Mouse (Mus musculus) CH12.LX (cell line): ENCODE measurements around the gene Akr1b3. TPM values are rescaled to one million over a fixed set of nuclear protein-coding genes. Genes with fewer than 3 reads are reported as not detected.

Experiments
- DNase-seq: peaks from one replicate; pipeline ENCODE4 v3.0.0-alpha.2; 2013; ENCODE audit errors: extremely low read depth
- H3K27ac ChIP-seq: 2 replicates; pipeline ENCODE4 v1.5.1; 2012; ENCODE audit warnings: low read depth, mild to moderate bottlenecking, control low read depth, moderate library complexity; ENCODE audit not compliant: insufficient read depth
- H3K27me3 ChIP-seq: replicated peaks from 2 replicates; pipeline ENCODE3; 2012; ENCODE audit warnings: inconsistent platforms
- H3K36me3 ChIP-seq, 2 experiments: replicated peaks in 1 of 2; 2 replicates each; pipeline versions ENCODE3 to v1.6.1; 2012; ENCODE audit warnings: inconsistent platforms in 1 of 2, low read length in 1 of 2, mild to moderate bottlenecking in 1 of 2, mixed read lengths in 1 of 2, moderate library complexity in 1 of 2; ENCODE audit not compliant: control insufficient read depth in 1 of 2, insufficient read depth in 1 of 2
- H3K4me1 ChIP-seq, 2 experiments: 2 replicates each; pipeline ENCODE4 v1.6.1; 2012; ENCODE audit warnings: inconsistent platforms in 1 of 2, moderate library complexity in 1 of 2; ENCODE audit not compliant: insufficient read depth in 2 of 2, control insufficient read depth in 1 of 2
- H3K4me2 ChIP-seq: 2 replicates; pipeline ENCODE4 v1.6.1; 2012; ENCODE audit warnings: low read depth, mild to moderate bottlenecking, control low read depth; ENCODE audit not compliant: poor library complexity, insufficient read depth, severe bottlenecking
- H3K4me3 ChIP-seq, 3 experiments: fragments of 150-350 bp in 1 of 3; sonication (generic) in 1 of 3; replicated peaks in 1 of 3; 2 replicates each; pipeline versions ENCODE3 to v1.5.1; 2011 to 2012; ENCODE audit warnings: low read depth in 2 of 3, low read length in 2 of 3, mild to moderate bottlenecking in 2 of 3, moderate library complexity in 2 of 3, control low read depth in 1 of 3, improper control_type of control experiment in 1 of 3, inconsistent platforms in 1 of 3, mixed read lengths in 1 of 3; ENCODE audit not compliant: poor library complexity in 1 of 3
- H3K79me2 ChIP-seq: replicated peaks from 2 replicates; pipeline ENCODE4 v1.6.1; 2012; ENCODE audit warnings: mild to moderate bottlenecking, moderate library complexity; ENCODE audit not compliant: control insufficient read depth, poor library complexity, insufficient read depth, severe bottlenecking; ENCODE audit errors: extremely low read depth
- H3K9ac ChIP-seq: 2 replicates; pipeline ENCODE4 v1.6.1; 2012; ENCODE audit warnings: low read depth, mild to moderate bottlenecking, control low read depth, moderate library complexity; ENCODE audit not compliant: insufficient read depth
- H3K9me3 ChIP-seq: replicated peaks from 2 replicates; pipeline ENCODE3; 2012; ENCODE audit warnings: low read length, inconsistent platforms, mixed read lengths
- CHD1 ChIP-seq: IDR thresholded peaks from 2 replicates; pipeline ENCODE4 v1.6.1; 2012; ENCODE audit warnings: low read depth, low read length, improper control_type of control experiment, inconsistent platforms
- E2F4 ChIP-seq: IDR thresholded peaks from 2 replicates; pipeline ENCODE4 v1.6.1; 2011; ENCODE audit warnings: low read depth, low read length, improper control_type of control experiment; ENCODE audit not compliant: insufficient replicate concordance
- ELF1 ChIP-seq: IDR thresholded peaks from 2 replicates; pipeline ENCODE4 v1.6.1; 2014; ENCODE audit warnings: low read depth, mild to moderate bottlenecking, inconsistent platforms, low read length, improper control_type of control experiment
- HCFC1 ChIP-seq: IDR thresholded peaks from 2 replicates; pipeline ENCODE4 v1.6.1; 2012; ENCODE audit warnings: low read depth, mild to moderate bottlenecking, inconsistent platforms, low read length, improper control_type of control experiment
- JUND ChIP-seq: conservative IDR thresholded peaks from 2 replicates; pipeline ENCODE4 v1.6.1; 2011; ENCODE audit warnings: low read depth, low read length, improper control_type of control experiment
- NELFE ChIP-seq: IDR thresholded peaks from 2 replicates; pipeline ENCODE4 v1.6.1; 2011; ENCODE audit warnings: low read depth, low read length, improper control_type of control experiment
- PAX5 ChIP-seq: IDR thresholded peaks from 2 replicates; pipeline ENCODE4 v1.6.1; 2012; ENCODE audit warnings: low read length, inconsistent platforms, mixed read lengths
- RAD21 ChIP-seq: IDR thresholded peaks from 2 replicates; pipeline ENCODE4 v1.6.1; 2011; ENCODE audit warnings: low read depth, mild to moderate bottlenecking, low read length, improper control_type of control experiment, moderate library complexity
- SMC3 ChIP-seq: IDR thresholded peaks from 2 replicates; pipeline ENCODE4 v1.6.1; 2011; ENCODE audit warnings: low read depth, low read length, improper control_type of control experiment
- UBTF ChIP-seq: IDR thresholded peaks from 2 replicates; pipeline ENCODE4 v1.6.1; 2012; ENCODE audit warnings: low read depth, mild to moderate bottlenecking, inconsistent platforms, low read length, improper control_type of control experiment, moderate library complexity
- ZC3H11A ChIP-seq: IDR thresholded peaks from 2 replicates; pipeline ENCODE4 v1.6.1; 2012; ENCODE audit warnings: low read depth, mild to moderate bottlenecking, inconsistent platforms, low read length, improper control_type of control experiment
- ZMIZ1 ChIP-seq: IDR thresholded peaks from 2 replicates; pipeline ENCODE4 v1.6.1; 2012; ENCODE audit warnings: low read depth, mild to moderate bottlenecking, inconsistent platforms, low read length, improper control_type of control experiment
- ZNF384 ChIP-seq: IDR thresholded peaks from 2 replicates; pipeline ENCODE4 v1.6.1; 2012; ENCODE audit warnings: low read depth, low read length, improper control_type of control experiment, inconsistent platforms
- dilution Hi-C: fragments of 300-500 bp; cut with MboI; formaldehyde crosslinking; loops from 2 replicates; pipeline ENCODE4 v1.14.3; 2020; ENCODE audit warnings: low sequenced_read_pairs; ENCODE audit not compliant: extremely low pct_unique_long_range_greater_than_20kb, extremely low pct_ligation_motif_present
- in situ Hi-C: fragments of 300-500 bp; cut with MboI; formaldehyde crosslinking; loops from 3 replicates; pipeline ENCODE4 v1.14.3; 2019; ENCODE audit warnings: low sequenced_read_pairs, low pct_ligation_motif_present, low pct_unique_long_range_greater_than_20kb, mixed read lengths
- polyA plus RNA-seq: library from polyadenylated mRNA; unstranded; fragments of >175 nt; gene quantifications from 2 replicates; pipeline ENCODE4 v1.2.1, GENCODE M21; 2012; ENCODE audit warnings: low read depth; ENCODE audit not compliant: insufficient read length
- total RNA-seq, 2 experiments: library from RNA; depleted of rRNA; stranded (reverse); fragments of 300-350 nt in 1 of 2; fragments of >200 nt in 1 of 2; gene quantifications; 2 replicates each; pipeline ENCODE4 v1.2.3; 2012 to 2014

The Akr1b3 gene
- total and polyA plus RNA-seq, 3 experiments: 257 to 359 (median 313) TPM

DNA sequence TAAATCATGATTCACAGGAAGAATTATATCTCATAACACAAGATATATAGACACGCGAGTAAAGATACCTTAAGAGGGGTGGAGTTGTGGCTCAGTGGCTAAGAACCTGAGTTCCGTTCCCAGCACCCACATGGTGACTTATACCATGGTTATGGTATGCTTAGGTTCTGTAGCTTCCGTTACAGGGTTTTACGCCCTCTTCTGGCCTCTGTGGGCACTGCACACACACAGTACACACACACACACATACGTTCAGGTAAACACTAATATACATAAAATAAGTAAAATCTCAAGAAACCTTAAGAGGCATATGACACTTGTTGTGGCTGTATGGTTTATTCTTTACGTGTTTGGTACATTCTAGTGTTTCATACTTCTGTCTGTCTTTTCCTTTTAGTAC, 4.8 kb upstream of the Akr1b3 start:
- in situ Hi-C loops: no loop called here
- Histone ChIP-seq H3K9me3 (peaks cover 4% of the 10 kb centered on the region), H3K9ac (no peak overlapping the region), H3K79me2 (0 out of 2 replicates have a peak, but pooled peaks cover under 1% of the 10 kb centered on the region), H3K4me3 (no peak overlapping the region), H3K27me3 (no peaks in the 10 kb centered on the region), H3K36me3 (no peaks in the 10 kb centered on the region), H3K4me1 (peaks cover 3 to 10% of the 10 kb centered on the region in 2 experiments; a peak in 2 of 4 replicates), H3K4me2 (no peak overlapping the region), H3K27ac (no peak overlapping the region)
- dilution Hi-C loops: no loop called here
- TF ChIP-seq ZMIZ1 (no peak), PAX5 (no peak), JUND (no peak), NELFE (no peak)
- DNase-seq: no peak

DNA sequence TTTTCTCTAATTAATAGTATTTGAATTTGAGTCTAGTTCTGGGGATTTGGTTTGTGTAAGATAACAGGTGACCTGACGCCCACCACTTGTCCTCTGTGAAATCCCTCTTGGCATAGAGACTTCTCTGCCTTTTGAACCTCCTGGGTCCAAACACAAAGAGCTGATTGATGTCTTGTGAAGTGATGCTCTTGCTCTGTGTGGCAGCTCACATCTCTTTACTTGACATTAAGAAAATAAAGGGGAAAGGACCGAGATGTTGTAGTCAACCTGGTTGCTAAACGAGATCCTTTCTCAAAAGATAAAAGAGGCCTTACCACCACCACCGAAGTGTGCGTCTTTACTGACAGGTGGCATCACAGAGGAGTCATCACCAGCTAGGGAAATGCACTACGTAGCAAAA, 1.4 kb upstream of the Akr1b3 start:
- H3K27me3 ChIP-seq: no peaks in the 10 kb centered on the region
- no peak overlapping the region for H3K27ac ChIP-seq
- no peak for TF ChIP-seq CHD1
- TF ChIP-seq UBTF: no peak
- no peak for TF ChIP-seq ZC3H11A
- no peak for TF ChIP-seq ELF1
- no peak for TF ChIP-seq SMC3
- TF ChIP-seq HCFC1: no peak
- no peak for TF ChIP-seq E2F4
- no peak for TF ChIP-seq RAD21
- peaks cover 0 to 21% of the 10 kb centered on the region in 2 experiments for H3K36me3 ChIP-seq
- dilution Hi-C loops: no loop called here
- H3K79me2 ChIP-seq: peaks cover 36% of the 10 kb centered on the region
- in situ Hi-C loops: no loop called here
- H3K9me3 ChIP-seq: peaks cover 4% of the 10 kb centered on the region
- no peak overlapping the region for H3K4me2 ChIP-seq
- H3K4me1 ChIP-seq: peaks cover 7 to 38% of the 10 kb centered on the region in 2 experiments; a peak in 3 of 4 replicates
- no peak for DNase-seq
- H3K9ac ChIP-seq: no peak overlapping the region
- H3K4me3 ChIP-seq: no peak overlapping the region

DNA sequence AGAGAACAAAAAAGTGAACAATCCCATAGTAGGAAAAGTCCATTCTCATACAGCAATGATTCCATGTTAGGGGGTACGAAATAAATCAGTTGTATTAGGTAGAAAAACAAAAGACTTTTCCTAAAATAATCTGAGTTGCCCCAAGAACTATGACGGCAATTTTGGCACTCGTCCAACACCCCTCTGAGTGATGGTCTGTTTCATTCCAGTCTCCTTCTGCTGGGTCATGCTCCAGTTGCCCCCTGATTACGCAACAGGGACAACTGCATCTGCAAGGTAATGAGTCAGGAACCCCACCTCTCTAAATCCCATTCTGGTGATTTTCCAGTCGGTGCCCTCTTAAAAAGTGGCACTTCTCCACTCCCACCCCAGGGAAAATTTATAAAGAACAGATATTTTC, 894 bp upstream of the Akr1b3 start:
- no peak for TF ChIP-seq HCFC1
- TF ChIP-seq ZC3H11A: no peak
- TF ChIP-seq ZNF384: no peak
- Histone ChIP-seq H3K79me2 (peaks cover 40% of the 10 kb centered on the region), H3K36me3 (peaks cover 0 to 26% of the 10 kb centered on the region in 2 experiments), H3K4me3 (peak overlapping the region in 2 of 3 experiments; percentile 65 to 91), H3K4me1 (peaks cover 7 to 41% of the 10 kb centered on the region in 2 experiments; a peak in 3 of 4 replicates), H3K27ac (no peak overlapping the region), H3K4me2 (peak overlapping the region; percentile 76; the same call in 1 of the 2 replicates), H3K27me3 (no peaks in the 10 kb centered on the region), H3K9me3 (peaks cover 4% of the 10 kb centered on the region), H3K9ac (no peak overlapping the region; the same call in 1 of the 2 replicates)
- no peak for DNase-seq
- dilution Hi-C loops (no loop called here), in situ Hi-C loops (no loop called here)
